Mouse (Mus musculus) T-cell, adult 2 months (primary cell): ENCODE measurements at regions not wholly inside any gene's neighbourhood (a gene's known extent, or its start where the extent isn't known, plus 50 kb on each side); places are given as distances from the start of the nearest gene placed in this dataset.

Experiments
- DNase-seq: peaks from one replicate; pipeline ENCODE4 v3.0.0; 2022; ENCODE audit warnings: low spot score

DNA sequence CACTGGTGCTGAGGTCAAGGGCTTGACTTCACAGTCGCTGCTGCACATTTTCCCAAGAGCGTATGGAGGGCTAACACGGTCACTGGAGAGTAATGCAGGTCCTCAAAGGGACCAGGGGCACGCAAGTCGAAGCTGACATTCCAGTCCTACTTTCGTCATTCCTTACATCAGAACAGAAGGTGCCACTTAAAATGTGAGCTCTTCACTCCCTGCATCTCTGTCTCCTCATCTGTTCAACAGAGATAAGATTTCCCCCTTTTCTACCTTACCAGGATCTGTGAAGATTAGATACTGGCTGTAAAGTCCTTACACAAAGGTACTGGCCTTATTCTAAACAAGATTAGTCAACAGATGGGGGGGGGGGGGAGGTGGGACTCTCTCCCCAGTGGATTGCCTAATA, 67.0 kb upstream of the Zeb2 start:
- DNase-seq, result no peak

DNA sequence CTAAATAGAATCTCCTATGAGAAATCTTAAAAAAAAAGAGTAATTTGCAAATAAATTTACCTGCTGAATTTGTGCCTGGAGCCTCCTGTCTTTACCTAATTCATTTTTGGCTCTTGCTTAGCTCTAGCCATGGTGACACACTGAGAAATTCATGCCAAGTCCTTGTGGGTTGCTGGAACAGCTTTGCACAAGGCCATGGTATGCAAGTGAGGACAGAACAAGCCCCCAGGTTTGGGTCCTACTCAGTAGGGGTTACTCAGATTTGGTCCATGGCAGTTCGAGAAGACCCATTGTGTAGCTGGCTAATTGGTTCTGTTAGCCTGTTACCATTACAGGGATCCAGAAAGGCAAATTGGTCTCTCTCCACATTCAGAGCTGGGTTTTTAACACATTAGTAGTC, 65.7 kb upstream of the Zeb2 start:
- DNase-seq, result no peak

DNA sequence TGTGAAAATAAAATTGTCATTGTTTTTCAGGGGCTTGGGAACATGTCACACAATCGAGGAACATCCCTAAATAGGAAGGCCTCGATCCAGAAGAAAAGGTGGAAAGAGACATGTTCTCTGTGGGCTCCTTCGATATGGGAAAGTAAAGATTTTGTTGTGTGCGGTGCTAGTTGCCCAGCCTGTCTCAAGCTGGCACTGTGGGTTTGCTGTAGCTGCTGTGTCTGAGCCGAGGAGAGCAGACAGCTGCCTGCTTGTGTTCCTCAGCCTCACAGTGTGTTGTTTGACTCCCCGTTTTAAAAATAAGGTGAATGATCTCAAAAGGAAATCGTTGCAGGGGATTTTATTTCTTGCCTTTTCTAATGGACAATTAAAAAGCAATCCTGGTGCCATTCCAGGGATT, 64.4 kb upstream of the Zeb2 start:
- no peak for DNase-seq

- DNase-seq, result no peak
These were observed 61.8 kb upstream of the Zeb2 start for GRCm38 (mm10) chr2:45178849-45179453.

GRCm38 (mm10) chr2:45172382-45172781, 55.2 kb upstream of the Zeb2 start:
- DNase-seq, result no peak

GRCm38 (mm10) chr2:45171520-45172173, 54.5 kb upstream of the Zeb2 start:
- no peak for DNase-seq

DNA sequence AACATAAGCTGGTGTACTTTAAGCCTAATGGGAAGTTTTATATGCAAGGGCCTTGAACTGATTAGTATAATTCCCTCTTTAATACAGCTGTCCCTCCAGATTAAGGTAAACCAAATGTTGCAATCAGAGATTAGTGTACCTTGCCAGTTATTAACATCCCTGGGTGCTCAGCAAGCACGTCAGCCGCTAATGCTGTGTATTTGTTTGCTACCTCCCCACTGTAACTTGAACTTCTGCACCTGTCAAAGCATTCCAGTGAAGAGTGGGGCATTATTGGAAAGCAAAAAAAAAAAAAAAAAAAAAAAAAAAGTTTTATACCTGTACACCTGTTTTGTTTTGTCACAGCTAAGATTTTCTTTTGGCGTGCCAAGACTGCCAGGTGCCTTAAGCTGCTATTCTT, 53.1 kb upstream of the Zeb2 start:
- no peak for DNase-seq

DNA sequence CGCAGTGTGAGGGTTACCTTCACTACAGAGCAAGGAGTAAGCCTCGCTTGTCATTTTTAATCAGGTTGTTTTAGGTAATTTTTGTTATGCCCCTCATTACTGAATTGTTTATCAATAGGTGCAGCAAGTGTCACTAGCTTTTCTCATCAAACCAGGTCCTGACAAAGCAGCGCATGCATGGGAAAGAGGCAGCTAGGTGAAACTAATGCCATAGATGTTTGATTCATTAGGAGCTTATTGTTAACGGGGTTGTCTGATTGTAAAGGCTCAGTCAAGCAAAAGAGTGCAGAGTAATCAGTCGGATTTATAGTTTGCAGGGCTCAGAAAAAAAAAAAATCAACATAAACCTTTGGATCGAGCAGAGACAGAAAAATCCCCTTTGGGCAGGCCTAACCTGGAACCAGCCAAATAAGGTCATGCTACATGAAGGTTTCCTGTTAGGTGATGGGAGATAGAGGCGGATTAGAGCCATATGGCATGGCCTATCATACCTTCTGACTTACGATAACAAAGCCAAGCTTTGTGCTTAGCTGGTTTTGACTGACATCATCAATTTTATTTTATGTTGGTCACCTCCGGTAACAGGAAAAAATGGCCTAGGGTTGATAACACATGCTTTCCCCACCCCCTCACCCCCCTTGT, 52.4 kb upstream of the Zeb2 start:
- DNase-seq, result no peak

DNA sequence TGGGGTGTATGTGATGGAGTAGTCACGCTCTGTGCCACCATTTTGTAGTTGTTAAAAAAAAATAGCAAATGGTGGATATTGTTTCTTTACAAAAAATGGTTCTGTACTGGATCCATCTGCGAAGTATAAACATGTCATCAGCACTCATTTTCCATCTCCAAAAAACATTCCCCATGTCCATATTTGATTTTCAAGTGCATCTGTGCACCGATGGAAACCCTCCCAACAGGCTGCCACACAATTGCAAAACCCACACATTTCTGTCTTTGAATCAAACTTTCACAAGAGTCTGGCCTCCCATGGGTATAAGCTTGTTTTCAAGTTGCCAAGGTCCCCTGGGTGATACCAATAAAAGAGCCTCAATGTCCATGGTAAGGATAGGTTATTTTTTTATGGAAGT, 51.4 kb upstream of the Zeb2 start:
- no peak for DNase-seq
